Mouse (Mus musculus) layer of hippocampus, postnatal 14 days (tissue): ENCODE data around the gene Trpc4ap. TPM values are rescaled to one million over a fixed set of nuclear protein-coding genes. Genes with fewer than 3 reads are reported as not detected.
"Not testable (repeated sequence)": the region's sequence is repeated elsewhere in the genome, so short reads cannot be mapped to it uniquely, and the experiment has no call there.

Experiments
- DNase-seq, 2 experiments: peaks; one replicate each; pipeline ENCODE4 v3.0.0; 2021 to 2022; ENCODE audit warnings: low spot score in 2 of 2, mixed read lengths in 1 of 2
- long read RNA-seq, 2 experiments: library from polyadenylated mRNA; stranded (forward); transcript quantifications; one replicate each; pipeline ENCODE4 v2.0.0; 2021
- total RNA-seq, 2 experiments: library from RNA; stranded (reverse); gene quantifications; 2 replicates each; pipeline ENCODE4 v1.2.3; 2021

The Trpc4ap gene
- total RNA-seq: 100 to 1,000 TPM; 149 to 156 TPM
- long read RNA-seq, experiment 1, transcript Trpc4ap-201 (19 exons, 3,204 nt): major isoform, 277 of 328 reads
- long read RNA-seq, experiment 1, transcript Trpc4ap-202 (19 exons, 3,091 nt): minor isoform, 9 of 328 reads
- long read RNA-seq, experiment 1, partial matches to known transcripts: 24 of 328 reads
- long read RNA-seq, experiment 1, other reads (novel, unspliced or antisense): 18 of 328 reads
- long read RNA-seq, experiment 2, transcript Trpc4ap-201 (19 exons, 3,204 nt): major isoform, 307 of 368 reads
- long read RNA-seq, experiment 2, transcript Trpc4ap-202 (19 exons, 3,091 nt): minor isoform, 8 of 368 reads
- long read RNA-seq, experiment 2, partial matches to known transcripts: 23 of 368 reads
- long read RNA-seq, experiment 2, other reads (novel, unspliced or antisense): 30 of 368 reads

DNA sequence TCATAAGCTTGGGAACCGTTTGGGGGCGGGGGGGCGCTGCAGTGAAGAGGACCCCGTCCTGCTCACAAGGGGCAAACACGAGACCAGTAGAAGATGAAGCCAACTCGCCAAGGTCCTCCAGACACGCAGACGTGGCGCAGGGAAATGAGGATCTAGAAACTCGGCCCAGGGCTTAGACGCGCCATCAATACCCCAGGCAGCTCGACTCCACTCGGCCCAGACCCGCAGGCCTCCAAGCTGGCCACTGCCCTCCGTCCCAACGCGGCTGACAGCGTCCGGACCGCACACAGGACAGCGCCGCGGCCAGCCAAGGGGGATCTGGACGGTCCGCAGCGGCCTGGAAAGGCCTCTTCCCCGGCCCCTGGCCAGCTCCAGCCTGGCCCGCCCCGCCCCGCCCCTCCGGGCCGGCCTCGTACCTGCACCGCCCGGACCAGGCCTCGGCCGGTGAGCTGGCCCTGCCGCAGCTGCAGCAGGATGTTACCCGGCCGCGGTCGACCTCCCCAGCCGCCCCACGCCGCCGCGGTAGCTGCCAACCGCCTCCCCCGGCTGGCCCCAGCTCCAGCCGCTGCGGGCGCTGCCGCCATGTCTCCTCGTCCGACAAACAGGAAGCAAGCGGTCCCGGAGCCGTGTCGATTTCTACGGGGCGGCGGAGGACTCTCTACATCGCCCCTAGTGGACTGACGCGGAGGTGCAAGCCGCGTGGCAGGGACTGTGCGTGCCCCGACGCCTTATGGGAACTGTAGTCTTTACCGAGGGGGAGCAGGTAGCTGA, at the start of gene Trpc4ap:
Trpc4ap (minus strand) TSS at position 662 of the 771 bp plus-strand sequence.
- peak; percentile 97 to 99 for DNase-seq

- DNase-seq: no peak
These were observed 45.6 kb upstream of the Trpc4ap start for GRCm38 (mm10) chr2:155737803-155738202.

- DNase-seq: no peak
These were observed 44.8 kb upstream of the Trpc4ap start for GRCm38 (mm10) chr2:155736936-155737335.

DNA sequence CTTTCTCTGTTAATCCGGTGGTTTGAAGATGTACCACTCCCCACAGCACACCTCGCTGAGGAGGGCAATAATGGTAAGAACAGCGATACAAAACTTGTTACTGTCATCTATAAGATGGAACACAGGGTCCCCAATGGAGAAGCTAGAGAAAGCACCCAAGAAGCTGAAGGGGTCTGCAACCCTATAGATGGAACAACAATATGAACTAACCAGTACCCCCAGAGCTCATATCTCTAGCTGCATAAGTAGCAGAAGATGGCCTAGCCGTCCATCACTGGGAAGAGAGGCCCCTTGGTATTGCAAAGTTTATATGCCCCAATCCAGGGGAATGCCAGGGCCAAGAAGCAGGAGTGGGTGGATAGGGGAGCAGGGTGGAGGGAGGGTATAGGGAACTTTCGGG, 43.6 kb upstream of the Trpc4ap start, which contains the start of gene Gm17581:
Gm17581 (minus strand) TSS at position 101 of the 400 bp plus-strand sequence.
- not testable (repeated sequence) for DNase-seq

- no peak for DNase-seq
These were observed 42.9 kb upstream of the Trpc4ap start for GRCm38 (mm10) chr2:155735080-155735479.

GRCm38 (mm10) chr2:155729158-155729645, 37.0 kb upstream of the Trpc4ap start, which contains the start of gene Edem2:
Gene Edem2 (minus strand): TSS chr2:155729475.
- peak; percentile 86 to 96 for DNase-seq

GRCm38 (mm10) chr2:155728742-155729141, 36.6 kb upstream of the Trpc4ap start:
- no peak for DNase-seq

DNA sequence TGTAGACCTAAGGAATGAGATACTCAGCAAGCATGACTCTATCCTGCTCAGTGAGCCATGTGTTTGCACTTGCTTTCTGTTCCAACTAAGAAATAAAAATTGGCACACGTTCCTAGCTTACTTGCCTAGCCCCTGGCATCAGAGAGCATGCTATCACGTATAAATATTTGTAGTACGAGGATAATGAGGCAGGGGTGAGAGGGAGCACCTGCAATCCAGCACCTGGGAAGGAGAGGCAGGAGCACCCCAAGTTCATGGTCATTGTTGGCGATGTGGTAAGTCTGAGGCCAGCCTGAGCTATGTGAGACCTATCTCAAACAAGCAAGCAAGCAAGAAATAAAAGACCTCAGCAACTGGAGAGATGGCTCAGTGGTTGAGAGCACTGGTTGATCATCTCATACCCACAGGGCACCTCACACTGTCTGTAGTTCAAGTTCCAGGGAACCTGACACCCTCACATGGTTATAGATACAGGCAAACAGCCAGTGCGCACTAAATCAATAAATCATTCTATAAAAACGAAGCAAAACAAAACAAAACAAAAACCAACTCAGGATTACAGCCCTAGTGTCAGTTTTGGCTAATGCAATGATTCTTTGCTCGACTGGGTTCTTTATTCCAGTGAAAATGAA, 35.7 kb upstream of the Trpc4ap start:
- no peak for DNase-seq

DNA sequence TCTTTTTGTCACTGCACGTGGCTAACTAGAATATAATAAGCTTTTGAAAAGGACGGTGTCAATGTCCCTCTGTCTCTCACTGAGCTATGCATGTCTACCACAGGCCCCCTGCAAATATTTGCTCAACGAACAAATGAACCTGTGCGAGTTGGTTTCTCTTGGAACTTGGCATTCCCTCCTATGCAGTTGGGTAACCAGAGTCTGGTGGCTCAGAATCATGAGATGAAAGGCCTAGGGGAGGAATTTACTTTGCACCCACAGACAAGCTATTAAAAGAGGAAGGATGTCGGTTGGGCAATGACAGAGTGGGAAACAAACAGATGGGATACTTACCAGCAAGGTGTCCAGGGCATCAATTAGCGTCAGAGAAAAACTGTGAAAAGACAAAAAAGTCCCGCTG, 34.1 kb upstream of the Trpc4ap start:
- no peak for DNase-seq

DNA sequence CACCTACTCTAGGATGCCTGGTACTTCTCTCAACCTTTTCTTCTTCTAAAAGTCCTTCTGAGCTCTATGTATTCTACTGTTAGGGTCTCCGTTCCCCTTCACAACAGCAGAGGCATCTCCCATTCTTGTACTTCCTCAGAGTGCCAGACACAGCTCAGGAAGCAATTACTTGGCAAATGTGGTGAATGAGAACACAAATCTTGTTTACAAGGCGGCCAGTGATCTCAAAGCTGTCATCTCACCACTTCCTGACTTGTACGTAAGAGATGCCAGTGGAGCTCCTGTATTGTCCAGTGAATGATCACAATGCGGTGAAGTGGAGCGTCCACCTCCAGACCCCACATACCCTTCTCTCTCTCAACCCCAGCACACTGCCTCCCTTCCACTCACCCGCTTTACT, 32.3 kb upstream of the Trpc4ap start:
- DNase-seq: no peak

- DNase-seq: no peak
These were observed 31.9 kb upstream of the Trpc4ap start for GRCm38 (mm10) chr2:155724036-155724435.

DNA sequence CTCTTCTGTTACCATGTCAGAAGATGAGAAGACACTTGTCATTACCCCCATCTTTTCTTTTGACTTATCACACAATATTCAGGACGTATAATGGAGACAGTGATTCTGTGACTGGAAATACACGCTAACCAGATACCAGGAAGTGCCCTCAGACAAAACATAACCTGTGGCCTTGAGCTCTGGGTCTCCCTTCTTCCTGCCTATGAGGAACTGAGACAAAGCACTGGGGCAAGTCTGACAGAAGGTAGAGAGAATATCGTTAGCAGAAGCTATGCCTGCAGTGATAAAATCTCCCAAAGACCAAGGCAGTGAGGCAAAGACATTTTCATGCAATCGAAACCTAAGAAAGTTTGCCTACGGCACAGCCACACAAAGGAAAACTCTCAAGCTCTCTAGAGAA, 28.4 kb upstream of the Trpc4ap start:
- no peak for DNase-seq

GRCm38 (mm10) chr2:155717082-155717990, 25.2 kb upstream of the Trpc4ap start:
- no peak for DNase-seq

- DNase-seq: no peak
These were observed 18.4 kb upstream of the Trpc4ap start for GRCm38 (mm10) chr2:155710557-155710956.

DNA sequence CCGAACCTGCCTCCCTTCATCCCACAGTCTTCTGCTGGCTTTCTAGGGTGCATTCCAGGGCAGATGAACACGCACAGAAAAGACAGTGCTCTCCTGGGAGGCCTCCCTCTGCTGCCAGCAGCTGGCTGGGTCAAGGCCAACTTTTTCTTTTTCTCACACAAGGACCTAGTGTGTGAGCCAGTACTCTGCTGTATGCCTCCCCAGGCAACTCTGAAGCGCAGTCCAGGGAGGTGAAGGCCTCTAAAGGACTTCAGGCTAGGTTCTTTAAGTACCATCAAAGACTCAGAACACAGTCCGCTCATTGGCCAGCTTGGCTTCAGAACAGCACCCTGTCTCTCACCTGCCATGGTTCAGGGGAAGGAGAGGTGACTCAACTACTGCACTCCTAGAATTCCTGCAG, 15.1 kb upstream of the Trpc4ap start:
- peak in 1 of 2 experiments; percentile 66 for DNase-seq

DNA sequence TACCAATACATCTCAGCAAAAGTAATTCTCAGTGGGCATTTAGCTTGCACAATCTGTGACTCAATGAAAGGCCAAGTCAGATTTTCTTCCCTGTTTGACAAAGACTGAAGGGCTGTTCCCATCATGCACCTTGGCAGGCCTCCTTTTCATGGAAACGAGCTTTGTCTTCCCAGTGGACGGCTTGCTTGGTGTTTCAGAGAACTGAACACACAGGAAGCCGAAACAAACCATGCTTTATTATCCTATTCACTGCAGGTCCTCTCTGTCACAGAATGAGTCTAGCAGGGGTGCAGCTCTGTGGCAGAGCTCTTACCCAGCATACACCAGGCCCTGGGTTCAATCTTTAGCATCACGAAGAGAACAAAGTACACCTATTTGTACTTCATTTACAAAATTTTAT, 11.4 kb upstream of the Trpc4ap start:
- no peak for DNase-seq

- no peak for DNase-seq
These were observed 9.3 kb upstream of the Trpc4ap start for GRCm38 (mm10) chr2:155701399-155701919.

- not testable (repeated sequence) for DNase-seq
These were observed 6.3 kb upstream of the Trpc4ap start for GRCm38 (mm10) chr2:155698443-155698842.

GRCm38 (mm10) chr2:155696851-155697250, 4.7 kb upstream of the Trpc4ap start:
- DNase-seq: no peak

DNA sequence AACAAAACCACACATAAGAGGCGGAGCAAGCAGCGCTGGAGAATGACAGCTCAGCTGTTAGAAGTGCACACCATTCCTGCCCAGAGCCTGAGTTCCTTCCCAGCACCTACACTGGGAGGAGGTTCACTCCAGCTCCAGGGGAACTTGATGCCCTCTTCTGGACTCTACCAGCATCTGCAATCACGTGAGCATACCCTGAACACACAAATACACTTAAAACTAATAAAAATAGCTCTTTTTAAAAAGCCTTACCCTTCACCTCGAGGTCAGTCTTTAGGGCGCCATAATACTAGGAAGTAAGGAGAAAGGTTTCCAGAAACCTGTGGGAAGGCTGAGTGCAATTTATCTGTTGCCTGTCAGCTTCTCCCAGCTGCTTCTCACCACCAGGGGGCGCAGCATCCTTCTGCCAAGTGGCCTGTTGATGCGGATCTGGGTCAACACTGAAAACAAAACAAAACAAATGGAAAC, 3.9 kb upstream of the Trpc4ap start:
- peak; percentile 80 to 85 for DNase-seq
